Mouse (Mus musculus): Measurements from ENCODE around the gene Otulin.

The Otulin gene

DNA sequence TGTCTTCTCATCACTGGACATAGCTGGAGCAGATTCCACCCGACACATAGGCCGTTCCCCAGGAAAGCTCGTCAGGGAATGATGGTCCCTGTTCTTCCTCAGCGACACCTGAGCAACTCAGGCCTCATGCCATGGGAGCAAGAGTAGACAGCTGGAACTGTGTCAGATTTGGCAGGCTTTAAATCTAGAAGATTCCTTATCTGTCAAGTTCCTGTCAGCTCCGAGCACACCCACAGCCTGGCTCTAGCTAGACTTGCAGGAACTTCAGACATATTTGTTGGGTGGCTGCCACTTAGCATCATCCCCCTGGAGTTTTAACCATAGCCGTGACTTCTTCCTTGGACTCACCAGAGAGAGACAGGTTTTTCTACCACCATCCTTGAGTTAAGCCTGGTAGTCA lies 82.4 kb downstream of the Otulin start:
- peak in 1 of 2 experiments; percentile 29 for DNase-seq

DNA sequence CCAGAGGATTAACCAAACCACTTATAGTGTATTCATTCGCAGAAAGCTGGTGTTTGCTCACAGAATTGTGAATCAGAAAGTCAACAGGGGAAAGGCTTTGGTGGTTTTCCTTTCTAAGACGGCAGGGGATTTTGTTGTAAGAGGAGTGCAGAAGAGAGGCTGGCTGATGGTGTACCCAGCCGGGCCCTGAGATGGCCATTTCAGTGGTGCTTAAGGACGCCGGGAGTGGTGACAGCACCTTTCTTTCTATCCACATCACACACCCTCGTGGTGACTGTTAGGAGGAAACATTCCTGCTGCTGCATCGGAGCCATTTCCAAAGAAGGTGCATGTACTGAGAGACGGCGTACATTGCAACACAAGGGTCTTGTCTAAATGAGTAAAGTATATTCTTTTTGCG lies 85.3 kb downstream of the Otulin start:
- DNase-seq = no peak

DNA sequence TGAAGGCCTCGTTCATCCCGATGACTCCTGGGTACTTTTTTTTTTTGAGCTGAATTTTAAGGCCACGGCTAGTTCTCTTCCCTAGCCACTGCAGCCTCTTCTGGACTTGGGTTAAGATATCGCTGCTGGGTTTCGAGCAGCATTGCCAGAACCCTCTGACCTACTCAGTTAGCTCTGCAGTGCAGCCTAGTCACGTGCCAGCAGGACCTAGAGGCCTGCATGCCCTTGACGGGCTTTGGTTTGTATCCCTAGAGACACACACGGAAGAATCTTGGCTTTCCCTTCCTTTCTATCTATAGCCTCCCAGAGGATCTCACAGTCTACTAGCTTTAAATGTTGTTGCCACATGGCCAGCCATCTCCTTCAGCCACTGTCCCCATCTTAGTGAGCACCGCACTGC lies 90.7 kb downstream of the Otulin start:
- DNase-seq = no peak

DNA sequence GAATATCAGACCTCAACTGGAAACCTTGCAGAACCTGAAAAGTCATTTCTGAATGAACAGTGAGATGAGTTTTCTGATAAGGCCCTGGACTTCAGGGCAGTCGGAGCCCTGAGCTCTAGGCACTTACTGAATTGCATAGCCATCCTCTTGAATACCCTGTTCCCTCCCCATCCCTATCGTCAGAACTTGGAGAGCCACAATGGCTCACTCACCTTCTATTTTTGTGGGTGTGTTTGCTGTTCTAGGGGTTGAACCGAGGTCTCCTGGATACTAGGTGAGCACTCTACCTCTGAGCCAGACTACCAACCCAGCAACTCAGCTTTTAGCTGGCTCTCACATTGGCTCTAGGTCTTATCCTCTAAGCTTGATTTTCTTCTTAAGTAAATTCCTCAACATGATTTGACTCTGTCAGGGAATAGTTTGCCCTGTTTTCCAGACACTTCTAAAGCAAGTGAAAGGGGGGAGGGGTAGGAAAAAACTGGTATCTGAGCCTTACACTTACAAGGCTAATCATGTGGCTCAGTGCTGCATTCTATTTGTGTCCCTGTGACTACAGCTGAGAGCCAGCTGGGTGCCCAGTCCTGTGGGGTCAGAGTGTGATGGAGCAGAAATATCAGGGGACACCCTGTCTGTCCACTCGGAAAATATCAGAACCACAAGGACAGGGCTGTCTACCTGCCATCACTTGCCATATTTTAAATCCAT lies 92.8 kb downstream of the Otulin start:
- no peak for DNase-seq

DNA sequence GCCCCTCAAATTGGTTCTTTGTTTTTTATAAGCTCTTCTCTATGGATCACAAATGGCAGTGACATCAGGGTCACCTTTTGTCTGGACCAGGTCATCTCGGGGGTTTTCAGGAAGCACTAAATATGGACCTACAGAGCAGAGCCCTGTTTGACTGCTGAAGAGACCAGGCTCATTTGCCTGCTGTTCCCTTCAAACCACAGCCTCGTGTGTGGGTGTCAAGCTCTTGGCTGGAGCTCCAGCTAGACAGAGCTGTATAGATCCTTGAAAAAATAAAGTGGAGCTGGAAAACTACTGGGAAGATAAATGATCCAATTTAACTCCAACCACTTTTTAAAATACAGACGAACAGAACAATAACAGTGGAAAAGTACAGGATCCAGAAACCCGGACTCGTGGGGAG lies 93.7 kb downstream of the Otulin start:
- DNase-seq = no peak

DNA sequence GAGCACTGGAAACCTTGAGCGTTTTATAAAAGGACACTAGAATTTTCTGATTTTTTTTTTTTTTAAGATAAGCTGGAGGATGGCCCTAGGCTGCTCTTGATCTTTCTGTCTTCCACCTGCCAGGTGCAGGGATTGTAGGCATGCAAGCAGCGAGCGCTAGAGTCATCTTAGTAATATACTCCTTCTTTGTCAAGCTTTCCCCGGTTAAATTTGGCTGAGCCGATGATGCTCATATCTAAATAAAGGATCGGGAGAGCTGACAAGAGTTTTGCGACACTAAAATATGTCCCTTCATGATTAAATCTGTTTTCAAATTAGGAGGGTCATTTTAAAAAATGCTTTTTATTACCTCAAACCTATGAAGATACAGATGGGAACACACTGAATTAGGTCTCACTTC lies 94.3 kb downstream of the Otulin start:
- DNase-seq = no peak

DNA sequence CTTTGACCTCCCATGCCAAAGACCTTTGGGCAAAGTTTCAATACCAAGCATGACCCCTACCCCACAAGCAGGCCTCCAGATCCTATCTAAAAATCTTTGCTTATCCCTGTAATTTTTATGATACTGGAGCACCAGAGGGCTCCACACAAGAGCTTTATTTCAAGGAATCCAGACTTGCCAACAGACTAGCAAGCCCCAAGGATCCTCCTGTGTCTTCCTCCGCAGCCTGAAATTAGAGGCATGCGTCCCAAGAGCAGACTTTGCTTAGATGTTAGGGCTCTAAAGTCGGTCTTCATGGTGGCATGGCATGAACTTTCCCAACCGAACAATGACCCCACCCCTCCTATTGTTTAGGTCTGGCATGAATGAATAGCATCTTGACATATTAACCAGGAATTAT lies 94.8 kb downstream of the Otulin start:
- no peak for DNase-seq

DNA sequence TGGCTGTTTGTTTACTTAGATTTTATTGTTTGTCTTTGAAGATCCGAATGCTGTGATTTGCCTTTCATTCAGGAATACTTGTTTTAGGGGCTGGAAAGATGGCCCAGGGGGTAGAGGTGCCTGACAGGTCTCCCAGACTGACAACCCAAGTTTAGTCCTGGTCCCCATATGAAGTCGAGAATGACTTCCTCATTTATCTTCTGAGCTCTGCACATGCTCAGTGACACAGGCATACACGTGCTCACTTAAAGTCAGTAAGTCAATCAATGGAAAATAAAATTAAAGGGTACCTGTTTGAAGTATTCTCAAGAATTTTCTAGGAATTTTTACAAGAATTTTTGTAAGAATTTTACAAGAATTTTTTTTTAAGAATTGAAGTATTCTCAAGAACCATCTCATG lies 97.5 kb downstream of the Otulin start:
- no peak for DNase-seq

DNA sequence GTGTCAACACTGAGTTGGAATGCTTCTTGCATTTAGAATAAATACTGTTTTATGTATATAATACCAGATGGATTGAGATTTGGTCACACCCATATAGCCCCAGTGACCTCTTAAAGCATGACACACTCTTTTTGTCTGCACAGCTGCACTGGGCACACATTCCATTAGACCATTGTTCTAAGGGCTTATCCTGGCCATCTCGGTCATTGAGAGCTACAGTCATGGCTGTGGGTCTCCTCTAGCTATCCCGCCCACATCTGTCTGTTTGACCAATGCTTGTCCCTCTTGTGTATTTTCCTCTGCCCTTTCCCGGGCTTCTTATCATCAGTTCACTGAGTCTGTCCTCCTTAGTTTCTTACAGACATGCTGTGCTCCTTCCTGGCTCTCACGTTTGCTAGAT lies 100.5 kb downstream of the Otulin start:
- DNase-seq = no peak

DNA sequence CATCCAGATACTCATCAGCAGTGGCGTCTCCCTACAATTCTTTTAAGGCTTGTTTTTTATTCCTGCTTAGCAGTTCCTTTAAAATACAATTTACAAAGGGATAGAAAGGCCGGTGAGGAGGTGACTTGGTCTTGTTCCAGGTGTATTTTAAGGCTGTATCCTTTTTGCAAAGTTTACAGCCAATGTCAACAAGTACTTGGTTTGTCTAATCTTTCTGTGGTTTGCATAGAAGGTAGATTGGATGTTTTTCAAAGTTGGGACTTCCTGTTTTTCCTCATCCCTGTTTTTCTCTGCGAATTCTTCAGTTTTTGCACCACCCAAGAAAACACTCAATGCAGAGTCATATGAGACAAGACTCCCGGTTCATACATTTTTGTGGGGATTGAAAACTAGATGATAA lies 101.6 kb downstream of the Otulin start:
- DNase-seq = no peak

DNA sequence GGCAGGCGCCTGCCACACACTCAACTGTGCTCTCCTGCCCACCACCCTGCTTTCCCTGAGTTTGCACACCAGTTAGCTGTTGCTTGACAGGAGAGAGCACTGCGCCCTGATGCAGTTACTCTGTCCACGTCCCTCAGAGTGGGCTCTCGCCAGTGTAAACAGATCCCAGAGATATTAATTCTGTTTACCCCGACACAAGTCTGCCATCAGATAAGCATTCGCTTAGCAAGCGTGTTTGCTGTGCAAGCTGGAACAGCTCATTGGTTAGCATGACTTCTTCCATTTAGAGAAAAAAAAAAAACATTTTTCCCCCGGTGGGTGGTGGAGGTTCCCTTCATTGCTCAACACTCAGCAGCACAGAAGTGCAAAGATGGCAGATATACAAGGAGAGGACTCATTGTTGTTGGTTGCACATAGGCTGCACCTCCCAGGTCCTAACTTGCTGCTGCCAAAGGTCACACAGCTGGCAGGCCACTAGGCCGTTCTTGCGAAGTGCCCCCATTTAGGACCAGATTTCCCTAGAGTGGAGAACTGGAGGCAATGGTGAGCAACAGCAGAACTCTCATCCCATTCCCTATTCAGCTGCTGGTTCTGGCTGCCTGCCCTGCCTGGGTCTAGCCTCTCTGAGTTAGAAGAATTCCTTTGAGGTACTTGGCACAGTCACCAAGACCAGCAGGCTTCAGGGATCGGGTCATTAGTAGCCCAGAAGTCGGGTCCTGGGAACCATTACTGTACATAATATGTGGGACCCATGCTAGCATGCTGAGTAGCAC lies 105.1 kb downstream of the Otulin start:
- peak; percentile 13 to 66 for DNase-seq

DNA sequence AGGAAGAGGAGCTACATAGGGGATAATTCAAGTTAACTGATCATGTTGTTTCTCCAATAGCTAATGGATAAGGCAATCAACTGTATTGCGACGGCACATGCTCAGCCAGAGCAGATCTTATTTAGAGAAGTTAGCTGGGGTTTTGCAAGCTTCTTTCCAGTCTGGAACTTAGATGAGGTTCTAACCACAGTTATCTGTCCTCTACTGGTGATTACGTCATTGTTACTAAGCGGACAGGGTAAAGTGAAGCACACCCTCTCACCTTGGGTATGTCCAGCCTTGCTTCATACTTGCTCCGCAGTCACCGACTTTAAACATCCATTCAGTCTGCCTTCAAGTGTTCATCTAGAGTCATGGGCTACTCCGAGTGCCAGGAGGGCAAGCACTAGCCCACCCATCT lies 110.6 kb downstream of the Otulin start:
- DNase-seq = no peak

DNA sequence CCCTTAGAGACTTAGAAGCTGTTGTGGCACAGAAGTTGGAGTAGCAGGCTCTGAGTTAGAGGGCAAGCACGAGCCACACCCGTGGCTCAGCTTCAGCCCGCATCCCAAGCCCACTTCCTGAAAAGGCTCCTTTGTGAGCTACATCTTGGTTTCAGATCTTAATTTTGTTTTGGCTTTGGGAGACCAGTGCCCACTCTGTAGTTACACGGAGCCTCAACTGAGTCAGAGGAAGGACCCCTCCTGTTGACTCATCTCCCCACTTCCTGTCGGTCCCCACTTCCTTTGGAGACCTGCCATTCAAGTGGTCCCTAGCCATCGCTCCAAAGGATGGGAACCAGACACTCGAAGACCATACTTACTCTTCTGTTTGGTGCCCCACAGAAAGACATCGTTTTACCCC lies 112.5 kb downstream of the Otulin start:
- no peak for DNase-seq

DNA sequence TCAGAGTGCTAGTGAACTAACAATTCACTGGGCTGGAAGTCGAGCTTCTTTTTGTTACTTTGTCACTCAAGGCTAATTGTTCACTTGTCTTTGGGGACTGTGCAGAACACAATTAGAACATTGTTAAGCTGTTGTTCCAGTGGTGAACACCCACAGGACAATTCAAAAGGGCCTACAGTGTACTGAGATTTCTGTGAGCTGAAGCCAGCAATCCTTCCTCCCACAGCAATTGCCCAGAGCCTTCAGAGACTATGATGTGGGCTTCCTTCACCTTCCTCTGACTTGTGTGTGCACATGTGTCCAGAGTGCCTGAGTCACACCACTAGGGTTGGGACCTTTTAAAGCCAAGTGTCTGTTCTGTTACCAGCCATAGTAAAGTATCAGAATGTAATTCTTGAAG lies 113.6 kb downstream of the Otulin start:
- DNase-seq = no peak

DNA sequence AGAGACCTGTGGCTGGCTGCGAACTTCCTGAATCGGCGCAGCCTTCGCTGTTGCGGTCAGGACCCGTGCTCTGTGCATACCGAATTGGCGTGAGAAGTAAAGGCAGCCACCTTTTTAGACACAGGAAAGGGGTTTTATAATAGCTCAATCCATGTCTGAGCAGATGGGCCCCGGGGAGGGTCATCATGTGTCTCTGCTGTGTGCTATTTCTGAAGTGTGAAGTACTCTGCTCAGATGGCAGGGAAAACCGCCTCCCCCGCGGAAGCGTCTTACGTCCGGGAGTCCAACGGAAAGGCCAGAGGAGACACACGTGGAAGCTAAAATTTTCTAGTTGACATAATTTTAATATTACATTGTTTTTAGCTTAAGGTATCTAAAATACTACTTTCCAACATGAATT lies 121.5 kb downstream of the Otulin start:
- DNase-seq = no peak

DNA sequence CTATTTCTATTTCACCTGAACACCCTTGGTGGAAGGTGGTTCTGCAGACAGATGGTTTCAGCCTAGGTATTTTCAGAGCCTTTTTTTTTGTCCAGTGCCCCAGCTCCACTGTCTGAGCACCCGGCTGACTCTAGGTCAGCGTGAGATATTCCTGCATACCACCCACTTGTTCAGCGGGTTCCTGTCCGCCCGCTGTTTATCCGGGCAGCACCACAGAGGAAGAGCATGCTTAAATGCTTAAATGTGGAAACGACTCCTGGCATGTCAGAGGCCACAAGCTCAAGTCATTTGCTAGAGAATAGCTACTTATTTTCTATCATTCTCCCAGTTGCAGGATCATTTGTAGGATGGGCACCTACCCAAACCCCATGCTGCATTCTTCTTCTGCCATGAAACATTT lies 122.3 kb downstream of the Otulin start:
- no peak for DNase-seq

DNA sequence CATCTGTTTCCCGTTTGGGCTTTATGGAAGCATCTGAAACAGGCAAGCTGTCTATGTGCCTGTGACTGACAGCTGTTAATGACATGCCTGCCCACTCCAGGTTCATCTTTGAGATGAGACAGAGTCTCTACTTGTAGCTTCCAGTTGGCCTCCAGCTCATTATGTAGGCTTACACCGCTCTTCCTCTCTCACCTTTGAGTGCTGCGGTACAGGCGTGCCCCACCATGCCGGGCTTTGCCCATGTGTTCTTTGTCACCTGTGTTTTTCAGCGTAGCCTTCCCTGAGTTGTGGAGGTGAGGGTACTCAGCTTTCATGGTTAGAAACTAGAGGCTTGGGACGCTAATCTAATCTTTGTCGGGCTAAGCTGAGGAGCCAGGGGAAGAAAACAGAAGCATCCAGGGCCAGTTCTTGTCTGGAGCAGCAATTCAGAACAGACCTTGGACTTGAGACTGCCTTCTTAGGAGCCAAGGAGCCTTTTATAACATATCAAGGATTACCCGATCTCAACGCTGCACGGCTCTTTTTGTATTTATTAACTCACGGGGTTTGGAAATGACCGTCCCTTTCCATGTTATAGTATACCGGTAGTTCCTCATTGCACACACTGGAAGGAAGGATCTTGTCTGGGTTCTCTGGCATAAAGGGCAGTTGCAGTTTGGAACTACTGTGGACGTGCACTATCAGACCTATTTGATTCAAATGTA lies 123.4 kb downstream of the Otulin start:
- DNase-seq = no peak

DNA sequence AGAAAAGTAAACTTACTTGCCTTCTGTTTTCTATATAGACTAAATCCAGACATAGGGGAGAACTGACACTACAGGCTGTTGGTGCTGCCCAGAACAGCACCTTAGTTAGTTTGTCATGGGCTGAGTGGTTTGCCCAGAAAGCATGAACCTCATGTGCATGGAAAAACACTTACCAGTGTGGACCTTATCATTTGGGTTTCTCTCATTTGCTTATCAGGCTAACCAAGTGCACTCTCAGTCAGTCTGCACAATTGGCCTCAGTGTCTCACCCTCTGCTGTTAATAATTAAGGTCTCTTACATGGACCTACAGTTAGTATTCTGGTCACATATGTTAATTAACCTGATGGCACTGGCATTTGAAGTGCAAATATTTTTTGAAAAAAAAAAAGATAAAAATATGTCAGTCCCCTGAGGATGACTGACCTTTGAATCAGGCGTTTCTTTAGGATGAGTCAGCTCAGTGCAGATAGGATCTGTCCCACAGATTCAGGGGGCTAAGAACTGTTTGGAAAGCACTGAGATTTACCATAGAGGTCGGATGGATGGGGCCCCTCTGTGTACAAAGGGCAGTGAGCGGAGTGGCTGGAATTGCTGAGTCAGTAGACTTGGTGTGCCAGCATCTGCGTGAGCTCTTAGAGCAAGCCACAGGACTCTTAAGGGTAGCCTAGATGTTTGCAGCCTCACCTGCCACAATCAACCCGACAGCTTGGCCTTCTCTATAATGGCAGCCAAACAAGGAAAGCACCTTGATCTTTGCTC lies 124.2 kb downstream of the Otulin start:
- DNase-seq = no peak

DNA sequence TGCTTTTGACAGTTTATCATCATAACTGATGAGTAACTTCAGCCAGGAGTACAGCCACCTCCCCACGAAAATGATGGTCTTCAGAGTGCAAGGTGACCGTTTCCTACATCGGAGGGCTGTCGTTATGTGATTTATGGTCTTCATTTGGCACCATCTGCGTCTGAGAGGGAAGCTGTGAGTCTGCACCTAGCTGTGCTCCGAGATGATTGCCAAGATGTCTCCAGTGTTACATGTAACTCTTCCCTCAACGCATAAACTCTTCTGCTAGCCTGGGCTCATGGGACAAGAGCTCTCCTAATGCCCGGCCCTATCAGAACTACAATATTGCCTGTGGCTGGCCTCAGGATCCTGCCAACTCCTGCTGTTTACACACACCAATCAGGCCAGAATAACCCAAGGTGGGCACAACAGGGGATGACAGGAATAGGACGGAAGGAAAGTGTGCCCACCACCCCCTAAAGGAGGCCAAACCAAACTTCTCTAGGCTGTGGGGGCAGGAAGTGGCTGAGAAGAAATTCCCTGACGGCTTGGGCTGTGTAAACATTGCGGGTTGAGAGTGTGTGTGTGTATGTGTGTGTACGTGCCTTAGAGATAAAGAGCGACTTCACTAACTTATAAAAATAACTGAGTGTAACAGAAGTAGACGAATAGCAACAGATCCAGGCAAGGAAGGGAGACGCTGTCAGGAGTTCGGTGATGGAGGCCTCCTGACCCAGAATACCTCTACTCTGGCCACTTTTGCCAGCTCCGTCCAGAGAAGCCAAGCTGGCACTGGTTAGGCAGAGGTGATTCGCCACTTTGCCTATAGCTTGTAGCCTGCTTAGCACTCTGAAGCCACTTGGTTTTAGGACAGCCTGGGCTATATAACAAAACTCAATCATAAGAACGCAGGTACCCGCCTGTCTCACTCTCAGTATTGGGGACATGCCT lies 126.4 kb downstream of the Otulin start:
- no peak for DNase-seq

DNA sequence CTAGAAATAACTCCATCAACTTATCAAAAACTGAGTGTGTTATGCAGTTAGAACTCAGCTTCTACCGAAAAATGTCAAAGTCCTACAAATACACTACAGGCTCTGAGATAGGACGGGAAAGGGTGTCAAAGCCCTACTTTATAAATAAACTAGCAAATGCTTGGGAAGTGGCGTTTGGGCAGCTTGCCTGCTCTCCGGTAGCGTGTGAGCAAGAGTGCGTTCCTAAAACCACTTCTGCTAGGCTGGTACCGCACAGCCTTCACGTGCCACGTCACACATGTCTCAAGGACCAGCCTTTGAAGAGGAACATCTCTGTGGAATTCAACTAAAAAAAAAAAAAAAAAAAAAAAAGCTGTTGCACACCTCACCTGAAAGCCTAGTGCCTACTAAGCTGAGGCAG lies 127.3 kb downstream of the Otulin start:
- DNase-seq = peak; percentile 32 to 70

DNA sequence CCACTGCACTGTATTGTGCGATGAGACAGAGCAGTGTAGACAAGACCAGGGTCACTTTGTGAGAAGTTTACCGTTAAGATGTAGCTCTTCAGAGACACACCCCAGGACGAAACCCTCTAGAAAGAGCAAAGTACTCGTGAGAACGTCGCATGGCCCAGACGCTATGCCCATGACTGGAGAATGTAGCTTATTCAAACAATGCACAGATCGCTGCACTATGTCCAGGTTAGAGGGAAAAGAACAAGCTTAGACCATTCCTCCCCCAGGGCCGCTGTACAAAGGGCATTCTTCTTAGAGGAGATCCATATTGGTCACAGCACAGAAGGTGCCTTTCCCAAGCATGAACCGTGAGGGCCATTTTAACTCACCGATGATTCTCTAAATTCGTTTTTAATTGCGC lies 128.2 kb downstream of the Otulin start:
- DNase-seq = no peak

DNA sequence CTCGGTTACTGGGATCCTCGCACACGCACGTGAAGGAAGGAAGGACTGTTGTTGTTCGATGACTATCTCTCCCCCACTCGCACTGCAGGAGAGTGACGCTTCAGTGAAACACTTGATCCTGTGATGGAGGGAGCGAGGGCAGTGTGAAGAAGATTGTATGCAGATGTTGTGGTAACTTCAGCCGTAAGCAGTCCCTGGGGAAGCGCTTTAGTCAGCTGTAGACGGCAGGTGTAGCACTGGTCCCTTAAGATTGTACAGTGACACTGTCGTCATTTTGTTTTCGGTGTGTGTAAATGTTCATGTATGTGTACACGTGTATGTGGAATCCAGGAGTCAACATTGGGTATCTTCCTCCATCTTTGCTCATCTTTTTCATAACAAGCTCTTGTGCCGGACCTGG lies 130.1 kb downstream of the Otulin start:
- DNase-seq = no peak
